Mouse (Mus musculus) CH12.LX (cell line): ENCODE measurements around the gene Rnf168. TPM values are rescaled to one million over a fixed set of nuclear protein-coding genes. Genes with fewer than 3 reads are reported as not detected.
"Not testable (repeated sequence)": the region's sequence is repeated elsewhere in the genome, so short reads cannot be mapped to it uniquely, and the experiment has no call there.

Source experiments
- DNase-seq: peaks from one replicate; pipeline ENCODE4 v3.0.0-alpha.2; 2013; ENCODE audit errors: extremely low read depth
- H3K27ac ChIP-seq: 2 replicates; pipeline ENCODE4 v1.5.1; 2012; ENCODE audit warnings: low read depth, mild to moderate bottlenecking, control low read depth, moderate library complexity; ENCODE audit not compliant: insufficient read depth
- H3K27me3 ChIP-seq: replicated peaks from 2 replicates; pipeline ENCODE3; 2012; ENCODE audit warnings: inconsistent platforms
- H3K36me3 ChIP-seq, 2 experiments: replicated peaks in 1 of 2; 2 replicates each; pipeline versions ENCODE3 to v1.6.1; 2012; ENCODE audit warnings: inconsistent platforms in 1 of 2, low read length in 1 of 2, mild to moderate bottlenecking in 1 of 2, mixed read lengths in 1 of 2, moderate library complexity in 1 of 2; ENCODE audit not compliant: control insufficient read depth in 1 of 2, insufficient read depth in 1 of 2
- H3K4me1 ChIP-seq, 2 experiments: 2 replicates each; pipeline ENCODE4 v1.6.1; 2012; ENCODE audit warnings: inconsistent platforms in 1 of 2, moderate library complexity in 1 of 2; ENCODE audit not compliant: insufficient read depth in 2 of 2, control insufficient read depth in 1 of 2
- H3K4me2 ChIP-seq: 2 replicates; pipeline ENCODE4 v1.6.1; 2012; ENCODE audit warnings: low read depth, mild to moderate bottlenecking, control low read depth; ENCODE audit not compliant: poor library complexity, insufficient read depth, severe bottlenecking
- H3K4me3 ChIP-seq, 3 experiments: fragments of 150-350 bp in 1 of 3; sonication (generic) in 1 of 3; replicated peaks in 1 of 3; 2 replicates each; pipeline versions ENCODE3 to v1.5.1; 2011 to 2012; ENCODE audit warnings: low read depth in 2 of 3, low read length in 2 of 3, mild to moderate bottlenecking in 2 of 3, moderate library complexity in 2 of 3, control low read depth in 1 of 3, improper control_type of control experiment in 1 of 3, inconsistent platforms in 1 of 3, mixed read lengths in 1 of 3; ENCODE audit not compliant: poor library complexity in 1 of 3
- H3K79me2 ChIP-seq: replicated peaks from 2 replicates; pipeline ENCODE4 v1.6.1; 2012; ENCODE audit warnings: mild to moderate bottlenecking, moderate library complexity; ENCODE audit not compliant: control insufficient read depth, poor library complexity, insufficient read depth, severe bottlenecking; ENCODE audit errors: extremely low read depth
- H3K9ac ChIP-seq: 2 replicates; pipeline ENCODE4 v1.6.1; 2012; ENCODE audit warnings: low read depth, mild to moderate bottlenecking, control low read depth, moderate library complexity; ENCODE audit not compliant: insufficient read depth
- H3K9me3 ChIP-seq: replicated peaks from 2 replicates; pipeline ENCODE3; 2012; ENCODE audit warnings: low read length, inconsistent platforms, mixed read lengths
- BHLHE40 ChIP-seq: IDR thresholded peaks from 2 replicates; pipeline ENCODE4 v1.6.1; 2011; ENCODE audit warnings: mild to moderate bottlenecking, low read depth, low read length, improper control_type of control experiment
- CHD2 ChIP-seq: IDR thresholded peaks from 2 replicates; pipeline ENCODE4 v1.6.1; 2011; ENCODE audit warnings: low read length, improper control_type of control experiment
- CTCF ChIP-seq, 2 experiments: IDR thresholded peaks in 1 of 2; conservative IDR thresholded peaks in 1 of 2; 2 replicates each; pipeline ENCODE4 v1.5.1; 2011 to 2012; ENCODE audit warnings: low read depth in 2 of 2, low read length in 2 of 2, improper control_type of control experiment in 1 of 2, inconsistent platforms in 1 of 2, mild to moderate bottlenecking in 1 of 2, moderate library complexity in 1 of 2
- E2F4 ChIP-seq: IDR thresholded peaks from 2 replicates; pipeline ENCODE4 v1.6.1; 2011; ENCODE audit warnings: low read depth, low read length, improper control_type of control experiment; ENCODE audit not compliant: insufficient replicate concordance
- JUN ChIP-seq: IDR thresholded peaks from 2 replicates; pipeline ENCODE4 v1.6.1; 2011; ENCODE audit warnings: low read depth, mild to moderate bottlenecking, low read length, improper control_type of control experiment, moderate library complexity; ENCODE audit not compliant: insufficient read depth
- MAFK ChIP-seq: IDR thresholded peaks from 2 replicates; pipeline ENCODE4 v1.6.1; 2011; ENCODE audit warnings: low read length, improper control_type of control experiment; ENCODE audit not compliant: insufficient replicate concordance
- MEF2A ChIP-seq: IDR thresholded peaks from 2 replicates; pipeline ENCODE4 v1.6.1; 2014; ENCODE audit warnings: low read depth, mild to moderate bottlenecking, inconsistent platforms, low read length, improper control_type of control experiment, borderline replicate concordance
- POLR2A ChIP-seq: IDR thresholded peaks from 2 replicates; pipeline ENCODE4 v1.6.1; 2011; ENCODE audit warnings: low read depth, mild to moderate bottlenecking, improper control_type of control experiment, low read length
- POLR2AphosphoS2 ChIP-seq: IDR thresholded peaks from 2 replicates; pipeline ENCODE4 v1.6.1; 2011; ENCODE audit warnings: low read depth, low read length, improper control_type of control experiment
- RAD21 ChIP-seq: IDR thresholded peaks from 2 replicates; pipeline ENCODE4 v1.6.1; 2011; ENCODE audit warnings: low read depth, mild to moderate bottlenecking, low read length, improper control_type of control experiment, moderate library complexity
- SMC3 ChIP-seq: IDR thresholded peaks from 2 replicates; pipeline ENCODE4 v1.6.1; 2011; ENCODE audit warnings: low read depth, low read length, improper control_type of control experiment
- ZKSCAN1 ChIP-seq: IDR thresholded peaks from 2 replicates; pipeline ENCODE4 v1.6.1; 2012; ENCODE audit warnings: low read depth, inconsistent platforms, low read length, improper control_type of control experiment, borderline replicate concordance
- ZMIZ1 ChIP-seq: IDR thresholded peaks from 2 replicates; pipeline ENCODE4 v1.6.1; 2012; ENCODE audit warnings: low read depth, mild to moderate bottlenecking, inconsistent platforms, low read length, improper control_type of control experiment
- ZNF384 ChIP-seq: IDR thresholded peaks from 2 replicates; pipeline ENCODE4 v1.6.1; 2012; ENCODE audit warnings: low read depth, low read length, improper control_type of control experiment, inconsistent platforms
- dilution Hi-C: fragments of 300-500 bp; cut with MboI; formaldehyde crosslinking; loops from 2 replicates; pipeline ENCODE4 v1.14.3; 2020; ENCODE audit warnings: low sequenced_read_pairs; ENCODE audit not compliant: extremely low pct_unique_long_range_greater_than_20kb, extremely low pct_ligation_motif_present
- in situ Hi-C: fragments of 300-500 bp; cut with MboI; formaldehyde crosslinking; loops from 3 replicates; pipeline ENCODE4 v1.14.3; 2019; ENCODE audit warnings: low sequenced_read_pairs, low pct_ligation_motif_present, low pct_unique_long_range_greater_than_20kb, mixed read lengths
- polyA plus RNA-seq: library from polyadenylated mRNA; unstranded; fragments of >175 nt; gene quantifications from 2 replicates; pipeline ENCODE4 v1.2.1, GENCODE M21; 2012; ENCODE audit warnings: low read depth; ENCODE audit not compliant: insufficient read length
- total RNA-seq, 2 experiments: library from RNA; depleted of rRNA; stranded (reverse); fragments of 300-350 nt in 1 of 2; fragments of >200 nt in 1 of 2; gene quantifications; 2 replicates each; pipeline ENCODE4 v1.2.3; 2012 to 2014

Rnf168 gene
- total and polyA plus RNA-seq, 3 experiments, result 20.5 to 37.9 (median 22.2) TPM

- TF ChIP-seq E2F4 (peak; percentile 73; the same call in 1 of the 2 replicates), POLR2A (peak; percentile 98), ZNF384 (peak; percentile 52), ZKSCAN1 (no peak), JUN (no peak), MAFK (no peak), POLR2AphosphoS2 (no peak), ZMIZ1 (peak; percentile 90)
Measured at GRCm38 (mm10) chr16:32246952-32247370, 30.3 kb upstream of the Rnf168 start, which contains the start of the genes Fbxo45 and Wdr53 (continued).

GRCm38 (mm10) chr16:32264225-32264624 lies 13.0 kb upstream of the Rnf168 start:
- H3K9me3 ChIP-seq, H3K4me3 ChIP-seq, H3K4me2 ChIP-seq, H3K79me2 ChIP-seq, H3K9ac ChIP-seq, H3K27ac ChIP-seq, H3K27me3 ChIP-seq, H3K36me3 ChIP-seq, H3K4me1 ChIP-seq, dilution Hi-C loops: not testable (repeated sequence)
- in situ Hi-C loops, result loop anchor here (25.0 kb wide), 1 partner anchor 198 kb away; no protein-coding TSS in a partner anchor
- peak; percentile 33 for DNase-seq
- peak; percentile 60 for TF ChIP-seq SMC3
- TF ChIP-seq CTCF (conservative IDR thresholded peaks at IDR 0.05 in 1 of 2, IDR thresholded peaks at IDR 0.05 in 1 of 2; ENCODE audit: low read depth in 2 of 2, low read length in 2 of 2), result peak; percentile 23 to 69; a peak in 2 of 4 replicates
- peak; percentile 52 for TF ChIP-seq RAD21

GRCm38 (mm10) chr16:32271291-32271690 lies 6.0 kb upstream of the Rnf168 start, which contains the start of gene Smco1:
TSS of gene Smco1 (plus strand) at chr16:32271468.
- no peak for DNase-seq
- no peak within 1 kb of the TSS for H3K4me2 ChIP-seq
- no peaks in the 10 kb centered on the region for H3K79me2 ChIP-seq
- in situ Hi-C loops, result loop anchor here (25.0 kb wide), 1 partner anchor 191 kb away; no protein-coding TSS in a partner anchor
- no peaks in the 10 kb centered on the region for H3K9me3 ChIP-seq
- H3K36me3 ChIP-seq, result no peaks in the 10 kb centered on the region
- no peak within 1 kb of the TSS for H3K9ac ChIP-seq
- peaks cover 7 to 16% of the 10 kb centered on the region in 2 experiments for H3K4me1 ChIP-seq
- H3K4me3 ChIP-seq, result no peak within 1 kb of the TSS
- no peak within 1 kb of the TSS for H3K27ac ChIP-seq
- TF ChIP-seq JUN (no peak), MEF2A (no peak), CHD2 (no peak), BHLHE40 (no peak)
- dilution Hi-C loops, result no loop called here
- no peaks in the 10 kb centered on the region for H3K27me3 ChIP-seq
